Mouse (Mus musculus) B cell, adult 2 months (primary cell): ENCODE measurements around the gene Met.

Source experiments
- DNase-seq, 2 experiments: peaks; one replicate each; pipeline ENCODE4 v3.0.0; 2022

Met gene

DNA sequence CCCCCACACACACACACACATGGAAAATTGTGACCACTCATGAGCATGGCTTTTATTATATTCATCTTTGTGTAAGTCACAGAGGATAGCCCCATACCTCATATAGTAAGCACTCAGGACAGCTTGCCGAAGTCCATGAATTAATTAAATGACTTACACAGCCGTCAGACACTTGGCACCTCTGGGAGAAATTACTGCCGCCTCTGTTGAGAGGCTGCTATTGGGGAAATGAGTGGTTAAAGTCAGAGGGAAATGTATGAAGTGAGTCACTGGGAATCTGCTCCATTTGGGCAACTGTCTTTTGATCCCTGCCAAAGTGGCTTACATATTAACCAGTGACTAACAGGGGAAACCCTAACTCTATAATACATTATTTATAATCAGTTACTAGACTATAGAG lies 91.2 kb downstream of the Met start:
- no peak for DNase-seq

DNA sequence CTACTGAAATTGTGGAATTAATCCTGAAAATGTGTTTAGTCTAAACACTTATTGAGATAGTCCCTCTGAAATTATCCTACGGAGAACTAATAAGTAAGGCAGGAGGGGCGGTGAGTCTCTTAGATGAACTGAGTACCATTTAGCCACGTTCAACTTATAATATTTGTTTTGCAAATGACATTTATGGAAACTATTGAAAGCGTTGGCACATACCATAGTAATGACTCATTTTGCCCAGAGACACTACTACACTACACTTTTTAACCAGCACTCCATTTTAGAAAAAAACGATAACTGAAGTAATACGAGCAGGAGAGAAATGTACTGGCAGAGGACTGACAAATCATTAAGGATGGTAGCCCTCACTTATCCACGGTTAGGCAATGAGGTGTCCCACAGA lies 92.1 kb downstream of the Met start:
- DNase-seq: no peak

DNA sequence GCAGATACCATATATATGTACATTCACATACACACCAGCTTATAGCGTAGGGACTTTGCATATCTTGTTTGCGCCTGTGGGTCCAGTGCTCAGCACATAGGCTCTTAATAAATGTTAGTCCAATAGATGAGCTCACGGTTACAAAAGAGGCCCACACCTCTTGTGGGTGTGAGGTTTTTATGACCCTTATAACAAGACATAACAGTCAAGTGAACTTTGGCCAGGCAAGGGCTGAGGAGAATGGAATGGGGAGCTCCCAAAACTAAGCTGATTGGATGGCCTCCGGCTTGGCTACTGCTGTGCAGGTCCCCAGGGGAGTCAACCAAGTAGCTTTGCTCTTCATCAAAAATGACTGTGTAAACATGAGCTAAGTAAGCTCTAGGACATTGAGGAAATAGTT lies 96.1 kb downstream of the Met start:
- no peak for DNase-seq

DNA sequence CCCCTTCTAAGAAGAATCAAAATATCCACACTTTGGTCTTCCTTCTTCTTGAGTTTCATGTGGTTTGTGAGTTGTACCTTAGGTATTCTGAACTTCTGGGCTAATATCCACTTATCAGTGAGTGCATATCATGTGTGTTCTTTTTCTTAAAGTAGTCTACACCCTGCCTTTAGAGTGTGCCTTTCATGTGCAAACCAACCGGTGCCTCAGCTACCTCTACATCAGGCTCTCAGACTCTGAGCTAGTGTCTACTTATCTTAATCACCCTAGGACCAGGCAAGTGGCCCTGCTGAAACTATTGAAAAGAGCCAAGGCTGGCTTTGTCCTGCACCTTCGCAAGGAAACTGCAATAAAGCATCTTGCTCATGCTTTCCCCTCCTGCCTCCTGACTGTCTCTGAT lies 97.7 kb downstream of the Met start:
- DNase-seq: no peak

DNA sequence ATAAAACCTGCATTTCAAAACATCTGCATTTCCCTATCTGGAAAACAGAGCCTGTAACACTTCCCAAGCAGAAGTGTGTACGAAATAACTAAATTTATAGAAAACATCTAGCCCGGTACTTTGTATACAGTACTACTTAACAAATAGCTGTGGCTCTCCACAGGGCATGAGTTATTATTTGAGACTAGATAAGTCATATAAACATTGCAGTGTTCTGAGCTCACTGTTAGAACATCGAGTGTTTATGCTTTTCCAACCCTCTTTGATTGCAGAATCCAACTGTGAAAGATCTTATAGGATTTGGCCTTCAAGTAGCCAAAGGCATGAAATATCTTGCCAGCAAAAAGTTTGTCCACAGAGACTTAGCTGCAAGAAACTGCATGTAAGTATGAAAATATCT lies 98.3 kb downstream of the Met start:
- DNase-seq: no peak

DNA sequence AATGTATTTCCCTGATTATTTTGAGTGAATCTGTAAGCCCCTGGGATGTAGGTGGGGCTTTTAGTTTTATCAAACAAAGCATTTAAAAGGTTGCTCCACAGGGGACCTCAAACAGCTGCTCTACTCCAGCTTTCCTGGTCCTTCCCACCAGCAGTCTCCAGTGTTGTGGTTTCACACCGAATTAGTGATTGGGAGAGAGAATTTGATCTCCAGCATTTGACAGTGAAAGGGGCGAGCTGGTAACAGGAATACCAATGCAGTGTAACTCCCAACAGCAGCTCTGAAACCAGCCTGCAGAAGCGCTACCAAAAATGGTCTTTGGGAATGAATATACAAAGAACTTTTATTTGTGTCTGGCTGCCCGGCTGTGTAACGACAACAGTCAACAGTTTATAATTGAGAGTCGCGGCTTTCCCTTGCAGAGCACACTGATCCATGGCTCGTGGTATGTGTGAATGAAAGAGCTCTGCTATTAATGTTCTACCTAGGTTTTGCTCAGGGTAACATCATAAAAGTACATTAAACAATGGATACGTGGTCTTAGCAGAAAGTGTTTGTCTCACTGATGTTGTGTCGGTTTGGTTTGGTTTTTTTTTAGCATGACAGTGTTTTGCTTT lies 99.0 kb downstream of the Met start:
- DNase-seq: no peak

DNA sequence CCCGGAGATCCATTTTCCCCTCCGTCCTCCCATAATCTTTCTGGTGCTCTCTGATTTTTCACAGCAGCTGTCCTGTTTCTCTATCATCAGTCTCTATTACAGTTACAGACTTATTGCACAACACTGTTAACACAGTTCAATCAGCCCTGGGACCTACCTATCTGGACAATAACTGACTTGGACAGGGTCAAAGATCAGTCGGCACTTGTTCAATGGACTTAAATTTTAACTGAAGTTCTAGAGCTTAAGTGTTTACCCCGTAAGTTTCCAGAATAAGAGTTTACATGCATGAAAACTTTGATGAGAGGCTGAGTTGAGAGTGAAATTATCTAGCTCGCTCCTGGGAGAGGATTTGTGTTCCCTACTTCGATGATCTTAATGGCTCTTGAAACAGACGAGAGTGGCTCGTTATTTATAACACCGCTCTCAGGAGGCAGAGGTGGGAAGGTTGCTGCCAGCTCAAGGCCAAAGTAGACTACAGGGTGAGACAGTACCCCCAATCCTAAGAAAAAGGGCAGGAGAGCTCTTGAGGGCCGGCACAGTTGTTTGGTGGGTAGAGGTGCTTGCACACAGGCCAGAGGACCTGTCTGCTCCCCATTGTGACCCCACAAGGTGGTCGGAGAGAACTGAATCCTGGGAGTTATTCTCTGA lies 105.2 kb downstream of the Met start:
- no peak for DNase-seq

DNA sequence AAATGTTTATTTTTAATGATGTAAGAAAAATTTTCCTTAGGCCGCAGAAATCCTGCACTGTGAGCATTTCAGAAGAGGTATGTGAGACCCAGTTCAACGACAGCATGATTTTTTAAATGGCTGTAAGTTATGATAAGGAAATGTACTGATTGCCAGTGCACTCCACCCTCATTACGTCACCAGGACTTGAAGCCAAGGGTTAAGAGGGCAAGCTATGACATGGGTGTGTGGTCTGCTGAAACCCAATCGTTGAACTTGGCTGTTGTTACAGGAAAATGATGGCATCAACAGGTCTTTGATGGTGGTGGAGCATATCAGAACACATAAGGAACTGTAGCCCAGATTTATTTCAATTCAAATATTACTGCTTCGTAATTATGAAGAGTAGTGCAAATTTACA lies 109.6 kb downstream of the Met start:
- no peak for DNase-seq

DNA sequence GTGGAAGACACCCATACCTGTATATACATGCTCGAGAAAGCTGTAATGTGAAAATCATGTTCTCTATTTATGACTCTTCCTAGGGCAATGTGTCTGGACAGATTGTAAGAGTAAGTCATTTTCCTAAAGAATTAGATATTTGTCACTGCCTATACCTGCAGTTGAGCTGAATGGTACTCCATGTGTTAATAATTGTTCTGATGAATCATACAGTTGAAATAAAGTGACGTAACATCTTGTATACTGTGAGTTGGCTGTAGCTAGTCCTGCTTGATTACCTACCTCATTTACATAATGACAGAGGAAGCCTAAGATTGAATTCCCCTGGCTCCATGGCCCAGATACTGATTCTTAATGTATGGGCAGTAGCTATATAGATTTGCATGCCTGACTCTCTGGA lies 110.1 kb downstream of the Met start:
- no peak for DNase-seq

DNA sequence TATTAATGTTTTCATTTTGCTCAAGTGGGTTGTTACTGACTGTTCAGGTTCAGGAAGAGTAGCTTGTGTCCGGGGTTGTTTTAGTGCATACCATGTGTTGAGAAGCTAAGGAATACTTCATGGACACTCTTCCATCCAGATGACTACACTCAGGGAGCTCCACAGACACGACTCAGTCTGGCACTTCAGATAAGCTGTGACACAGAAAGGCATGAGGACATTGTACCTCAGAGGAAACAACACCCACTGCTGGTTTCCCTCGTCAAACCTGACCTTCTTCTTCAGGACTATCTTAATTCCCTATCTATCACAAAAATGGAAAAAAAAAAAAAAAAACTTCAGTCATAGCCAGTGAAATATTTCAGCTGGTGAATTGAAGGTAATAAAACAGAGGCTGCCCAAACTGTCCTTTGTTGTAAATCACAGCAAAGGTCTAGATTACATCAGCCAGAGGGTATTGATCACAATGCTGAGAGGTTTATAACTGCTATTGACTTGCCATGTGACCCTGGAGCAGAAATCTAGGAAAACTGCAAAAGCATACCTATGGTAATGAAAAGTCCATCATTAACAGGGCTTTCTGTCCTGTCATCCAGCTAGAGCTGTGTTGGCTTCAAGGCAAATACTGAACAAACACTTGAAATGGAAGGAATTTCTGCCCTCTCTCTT lies 114.6 kb downstream of the Met start:
- DNase-seq: no peak

DNA sequence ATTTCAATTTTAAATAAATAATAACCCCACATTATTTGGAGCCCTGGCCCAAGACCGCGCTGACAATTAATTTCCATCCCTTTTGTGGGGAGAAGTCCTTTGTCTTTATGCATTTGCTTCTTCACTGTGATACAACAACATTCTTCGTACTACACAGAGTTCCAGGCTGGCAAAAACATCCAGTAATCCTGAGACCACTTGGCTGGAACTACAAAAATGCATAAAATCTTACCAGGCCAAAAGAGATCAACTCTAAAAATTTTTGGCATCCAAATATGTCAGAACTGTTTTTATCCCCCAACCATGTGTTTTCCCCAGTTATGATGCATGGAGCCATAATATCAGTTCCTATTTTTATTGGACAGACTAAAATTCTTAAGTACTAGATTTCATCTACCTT lies 116.7 kb downstream of the Met start:
- no peak for DNase-seq

DNA sequence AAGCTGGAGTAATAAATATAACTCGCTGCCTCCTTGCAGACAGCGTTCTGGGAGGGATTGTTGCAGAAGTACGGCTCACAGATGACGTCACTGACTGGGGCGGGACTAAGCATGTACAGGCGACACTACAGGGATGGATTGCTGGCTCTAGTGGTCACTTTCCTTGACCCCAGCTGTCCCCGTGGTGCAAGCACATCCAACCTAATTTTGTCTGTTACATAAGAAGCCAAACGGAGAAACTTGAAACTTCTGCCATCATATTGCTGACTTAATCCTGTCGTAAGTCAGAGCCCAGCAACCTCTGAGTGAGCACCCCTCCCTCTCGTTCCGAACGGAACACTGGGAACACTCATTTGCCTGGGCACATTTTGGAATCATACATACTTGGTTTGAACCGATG lies 120.4 kb downstream of the Met start:
- DNase-seq: peak; percentile 41 to 43

DNA sequence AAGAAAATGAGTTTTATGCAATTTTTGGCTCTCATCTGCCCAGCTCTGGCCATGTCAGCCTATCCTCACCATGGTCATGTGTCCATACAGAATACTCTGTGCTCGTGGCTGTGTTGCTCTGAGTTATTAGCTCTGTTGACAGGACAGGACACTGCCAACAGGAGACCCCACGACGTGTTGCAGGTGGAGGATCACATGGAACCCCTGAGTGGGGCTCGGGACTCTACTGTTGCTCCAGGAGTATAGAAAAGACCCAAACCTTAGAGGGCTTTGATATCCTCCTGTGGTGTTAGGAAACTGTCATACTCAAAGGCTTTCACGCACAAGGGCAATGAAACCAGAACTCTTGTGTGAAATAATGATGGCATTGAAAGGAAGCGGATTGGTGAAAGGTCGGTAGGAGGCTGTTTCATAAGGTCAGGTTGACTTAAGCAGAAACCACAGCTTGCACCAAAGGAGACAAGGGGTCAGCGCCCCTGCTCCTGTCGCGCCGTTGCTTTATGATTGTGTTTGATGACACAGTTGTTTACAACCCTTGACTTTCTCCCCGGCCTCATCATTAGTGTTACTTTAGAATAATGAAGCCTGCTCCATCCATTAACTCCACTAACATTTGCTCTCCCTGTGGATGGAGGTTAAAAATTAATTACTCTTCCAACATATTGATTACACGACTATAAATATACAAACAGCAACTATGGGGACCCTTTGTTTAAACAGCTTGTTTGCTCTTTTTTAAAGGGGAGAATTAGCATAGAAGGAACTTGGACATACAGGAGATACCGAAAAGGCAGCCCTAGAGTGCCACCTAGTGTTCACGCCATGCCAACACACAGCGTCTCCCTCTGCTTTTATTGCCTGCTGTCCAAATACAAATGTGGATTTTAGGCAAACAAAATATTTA lies 125.7 kb downstream of the Met start:
- DNase-seq: peak; percentile 81 to 82

DNA sequence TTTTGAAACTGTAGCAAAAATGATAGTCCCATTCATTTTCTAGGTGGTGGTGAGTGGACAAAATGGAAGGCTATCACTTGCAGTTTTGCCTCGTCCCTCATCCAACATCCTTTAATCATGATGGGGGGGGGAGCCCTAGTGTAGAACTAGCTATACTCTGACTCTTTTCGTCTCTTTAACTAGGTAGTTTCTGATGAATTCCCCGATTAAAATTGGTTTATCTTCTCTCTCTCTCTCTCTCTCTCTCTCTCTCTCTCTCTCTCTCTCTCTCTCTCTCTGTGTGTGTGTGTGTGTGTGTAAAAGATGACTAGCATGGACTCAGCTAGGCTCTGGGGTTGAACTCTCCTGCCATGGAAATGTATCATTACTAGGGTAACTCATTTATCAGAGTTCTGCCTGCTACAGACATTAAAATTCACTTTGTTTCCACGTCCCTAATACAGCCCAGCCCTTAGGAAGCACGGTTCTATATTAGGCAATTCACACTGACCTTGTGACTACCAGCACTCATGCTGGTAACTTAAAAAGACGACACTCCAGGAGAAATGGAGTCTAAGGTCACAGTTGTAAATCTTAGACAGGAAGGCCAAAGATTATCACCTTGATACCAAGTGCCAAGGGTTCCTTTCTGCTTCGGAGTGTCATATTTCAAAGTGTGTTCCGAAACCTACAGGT lies 126.5 kb downstream of the Met start:
- no peak for DNase-seq

DNA sequence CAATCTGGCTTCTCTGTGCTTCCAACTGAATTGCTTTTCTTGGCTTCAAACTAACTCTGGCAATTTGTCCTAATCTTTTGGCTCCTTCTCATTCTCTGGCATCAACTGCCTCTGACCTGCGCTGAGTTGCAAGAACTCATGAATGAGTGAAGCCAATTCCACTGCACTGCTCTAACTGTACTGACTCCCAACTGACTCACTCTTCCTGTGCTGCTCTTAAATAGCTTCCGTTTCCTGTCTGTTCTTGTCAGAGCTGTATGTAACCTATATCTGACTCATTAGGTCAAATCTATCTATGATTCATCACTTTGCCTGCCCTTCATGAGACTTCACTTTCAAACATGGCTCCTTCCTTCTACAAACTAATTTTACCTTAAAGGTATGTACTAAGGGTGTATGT lies 130.4 kb downstream of the Met start:
- DNase-seq: no peak

DNA sequence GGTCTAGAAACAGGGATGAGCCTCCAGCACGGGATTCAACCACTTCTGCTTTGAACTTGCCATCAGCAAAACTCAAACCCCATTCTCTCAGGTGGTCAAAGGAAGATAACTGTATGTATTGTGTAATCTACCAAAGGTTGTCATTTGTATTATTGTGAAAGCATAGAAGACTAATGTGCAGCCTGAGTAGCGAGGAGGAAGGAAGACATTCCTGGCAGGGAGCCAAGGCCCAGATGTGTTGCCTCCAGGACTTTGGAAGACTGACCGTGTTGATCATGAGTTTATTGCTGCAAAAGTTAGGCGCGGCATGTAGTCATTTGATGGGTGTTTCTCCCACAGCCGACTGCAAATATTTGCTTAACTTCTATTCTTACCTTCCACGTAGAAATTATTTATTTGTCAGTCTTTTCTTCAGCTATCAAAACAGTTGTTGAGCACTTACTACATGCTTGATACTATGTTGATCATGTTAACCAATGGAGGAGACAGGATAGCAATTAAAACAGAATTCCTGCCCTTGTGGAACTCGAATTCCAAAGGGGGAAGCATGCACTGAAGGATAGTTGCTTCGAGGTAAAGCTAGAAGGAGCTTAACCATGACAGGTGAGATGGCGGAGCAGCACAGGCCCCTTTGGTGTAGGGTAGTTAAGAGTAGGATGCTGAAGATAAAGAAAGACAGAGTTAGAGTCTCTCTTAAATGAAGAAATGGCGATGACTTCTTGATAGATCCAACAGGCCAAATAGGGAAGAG lies 132.3 kb downstream of the Met start:
- no peak for DNase-seq

DNA sequence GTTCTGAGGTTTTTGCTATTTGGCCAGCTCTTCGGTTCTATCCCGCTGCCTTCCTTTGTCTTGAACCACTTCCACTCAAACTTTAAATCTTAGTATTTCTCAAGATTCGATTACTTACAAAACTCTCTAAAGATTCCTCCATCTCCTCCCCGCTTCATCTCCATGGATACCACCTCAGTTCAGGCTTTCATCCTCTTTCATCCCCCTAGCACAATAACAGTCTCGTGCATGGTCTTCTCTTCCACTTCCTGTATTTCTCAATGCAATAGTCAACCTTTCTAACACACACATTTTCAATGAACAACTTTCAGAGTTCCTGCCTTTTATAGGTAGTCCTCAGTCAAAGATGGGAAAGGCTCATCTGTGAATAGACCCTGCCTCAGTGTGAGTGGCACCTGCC lies 135.8 kb downstream of the Met start:
- DNase-seq: no peak

DNA sequence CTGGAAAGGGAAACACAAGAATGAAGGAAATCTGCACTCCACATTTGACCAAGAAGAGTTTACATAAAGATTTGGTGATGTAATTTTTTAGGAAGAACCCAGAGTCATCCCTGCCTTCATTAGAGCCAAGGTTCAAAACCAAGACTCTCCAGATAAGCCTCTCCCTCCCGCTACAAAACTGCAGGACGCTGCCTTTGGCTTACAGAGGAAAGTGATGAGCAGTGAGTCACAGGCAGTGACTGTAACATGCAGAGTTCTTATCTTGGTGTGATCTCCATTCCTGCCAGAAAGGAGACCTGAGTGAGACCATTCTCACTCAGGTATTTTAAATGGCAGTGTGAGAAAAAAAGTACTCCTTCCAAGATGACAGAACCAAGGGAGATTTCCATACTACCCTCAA lies 137.9 kb downstream of the Met start:
- no peak for DNase-seq

DNA sequence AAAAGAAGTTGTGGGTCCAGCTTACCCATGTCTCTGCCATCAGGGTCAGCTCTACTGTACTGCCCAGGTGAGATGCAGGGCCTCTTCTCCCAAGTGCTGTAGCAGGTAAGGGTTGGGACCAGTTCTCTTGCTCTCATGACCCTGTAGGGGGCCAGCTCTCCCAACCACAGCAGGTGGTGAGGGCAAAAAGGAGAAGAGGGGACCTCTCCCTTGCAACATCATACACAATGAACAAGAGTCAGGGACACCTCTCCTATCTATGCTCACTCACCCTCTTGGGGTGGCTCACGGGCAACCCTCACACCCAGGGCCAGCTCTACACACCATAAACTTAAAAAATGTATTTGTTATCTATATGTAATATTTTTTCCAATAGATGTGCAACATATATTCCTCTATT lies 143.3 kb downstream of the Met start:
- DNase-seq: no peak

DNA sequence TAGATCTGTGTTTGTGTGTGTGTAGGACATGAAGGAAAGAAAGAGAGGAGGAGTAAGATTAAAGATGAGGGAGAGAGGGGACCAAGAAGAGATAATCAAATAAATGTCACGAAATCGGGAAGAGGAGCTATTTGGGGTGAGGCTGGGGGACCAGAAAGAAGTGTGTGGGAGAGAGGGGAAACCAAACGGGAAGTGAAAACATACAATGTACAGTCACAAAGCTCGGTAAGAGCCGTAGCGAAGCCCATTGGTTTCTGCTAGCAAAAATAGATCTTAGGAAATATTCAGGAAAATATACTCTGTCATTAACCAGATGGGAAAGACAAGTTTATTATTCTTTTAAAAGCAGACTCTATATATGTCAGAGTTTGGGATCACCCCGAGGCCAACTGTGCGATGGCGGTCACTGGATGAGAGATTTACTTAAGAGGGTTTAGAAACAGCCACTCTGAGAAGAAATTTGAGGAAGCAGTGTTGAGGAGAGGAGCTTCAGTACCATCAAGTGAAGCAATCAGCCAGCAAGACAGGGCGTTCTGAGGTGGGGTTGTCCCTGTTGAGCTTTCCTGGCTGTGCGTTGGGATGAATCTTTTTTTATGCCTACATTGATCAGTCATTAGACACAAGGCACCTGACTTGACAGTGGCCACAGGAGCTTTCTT lies 147.9 kb downstream of the Met start:
- peak; percentile 34 to 38 for DNase-seq

DNA sequence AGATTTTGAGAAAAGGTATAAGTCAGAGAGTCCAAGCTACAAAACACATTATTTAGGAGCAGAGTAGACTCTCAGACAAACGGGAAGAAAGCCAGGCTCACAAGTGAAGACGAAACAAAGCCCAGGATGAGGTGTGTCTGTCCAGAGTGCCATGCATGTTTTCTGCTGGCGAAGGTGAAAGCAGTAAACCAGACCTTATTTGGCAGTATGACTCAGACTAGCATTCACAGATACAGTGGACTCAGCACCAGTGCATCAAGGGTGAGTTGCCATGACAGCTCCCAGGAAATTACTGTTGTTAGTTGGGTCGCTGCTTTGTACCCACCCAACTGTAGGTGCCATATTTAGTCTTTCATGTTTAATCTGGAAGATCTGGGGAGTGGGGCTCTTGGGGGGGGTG lies 149.1 kb downstream of the Met start:
- DNase-seq: no peak

DNA sequence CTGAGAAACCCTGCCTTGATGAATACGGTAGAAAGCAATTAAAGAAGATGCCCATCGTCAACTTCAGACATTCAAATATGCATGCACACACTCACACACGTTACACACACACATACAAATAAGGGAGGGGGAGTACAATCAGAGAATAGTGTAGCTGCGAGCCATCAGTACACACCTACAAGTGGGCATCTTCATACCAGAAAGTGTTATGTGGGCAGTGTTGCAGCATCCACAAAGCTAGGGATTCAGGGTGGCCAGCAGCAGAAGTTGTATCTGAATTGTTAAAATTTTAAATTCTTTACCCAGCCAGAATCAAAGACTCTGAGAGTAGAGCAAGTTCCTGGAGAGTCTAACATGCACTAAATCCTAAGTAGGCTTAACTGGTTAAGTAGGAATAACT lies 157.2 kb downstream of the Met start:
- no peak for DNase-seq
